Mouse (Mus musculus): ENCODE results near the gene Vwa3a. TPM values are rescaled to one million over a fixed set of nuclear protein-coding genes. Genes with fewer than 3 reads are reported as not detected.
"Not testable (repeated sequence)": the region's sequence is repeated elsewhere in the genome, so short reads cannot be mapped to it uniquely, and the experiment has no call there.

Gene Vwa3a
- polyA plus RNA-seq, 1 experiment from 2014 or later, result 2.3 TPM

DNA sequence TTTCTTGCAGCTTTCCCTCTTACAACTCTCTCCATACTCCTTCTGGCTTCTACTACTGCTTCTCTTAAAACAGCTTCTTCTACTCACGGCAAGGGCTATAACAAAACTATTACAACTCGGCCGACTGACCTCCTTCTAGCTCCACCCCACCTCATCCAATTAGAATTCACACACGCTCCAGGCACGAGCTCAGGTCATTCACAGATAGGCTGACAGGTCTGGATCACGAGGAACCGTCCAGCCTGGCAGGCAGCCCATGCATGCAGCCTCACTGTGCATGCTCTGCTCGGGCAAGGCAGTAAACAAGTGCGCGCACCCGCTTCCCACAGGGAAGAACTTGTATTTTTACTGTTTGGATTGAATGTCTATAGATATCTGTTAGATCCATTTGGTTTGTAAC lies 25.2 kb upstream of the Vwa3a start:
- H3K27ac ChIP-seq (ENCODE audit: low read length); H3K4me2 ChIP-seq (ENCODE audit: low read depth, low read length); ATAC-seq (ENCODE audit: low read depth): not testable (repeated sequence)

DNA sequence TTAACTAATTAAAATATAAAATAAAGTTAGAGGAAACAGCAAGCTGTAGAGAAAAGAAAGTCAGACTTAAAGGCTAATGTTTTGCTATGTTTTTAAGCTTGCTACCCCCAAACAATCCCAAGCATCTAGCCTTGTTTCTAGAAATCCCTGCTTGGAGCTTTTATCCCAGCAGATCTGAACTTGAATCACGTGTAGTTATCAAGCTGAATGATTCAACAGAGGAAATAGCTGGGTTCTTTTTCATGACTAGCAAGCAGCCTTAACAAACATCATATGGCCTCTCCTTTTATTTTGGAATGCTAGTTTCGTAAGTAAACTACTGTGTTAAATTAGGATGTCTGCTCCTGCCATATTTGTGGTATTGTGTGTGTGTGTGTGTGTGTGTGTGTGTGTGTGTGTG lies 21.9 kb upstream of the Vwa3a start:
- no peak overlapping the region for H3K4me3 ChIP-seq (ENCODE audit: low read length)
- H3K4me1 ChIP-seq (replicated peaks; ENCODE audit: control insufficient read depth, insufficient read depth, low read length), result no peaks in the 10 kb centered on the region
- no peak overlapping the region for H3K4me2 ChIP-seq (ENCODE audit: low read depth, low read length)
- H3K9ac ChIP-seq (ENCODE audit: low read length), result no peak overlapping the region
- H3K9me3 ChIP-seq (ENCODE audit: control insufficient read depth, low read length), result no peaks in the 10 kb centered on the region
- H3K27ac ChIP-seq (ENCODE audit: low read length), result no peak overlapping the region
- no peaks in the 10 kb centered on the region for H3K27me3 ChIP-seq (ENCODE audit: control insufficient read depth, insufficient read depth, low read depth, low read length)
- no peaks in the 10 kb centered on the region for H3K36me3 ChIP-seq (ENCODE audit: control insufficient read depth, insufficient read depth, low read length)
- 72% methylated on average over 2 of the region's 2 CpGs for WGBS
- ATAC-seq (ENCODE audit: low read depth), result no peak

More for the DNA sequence above, 25.2 kb upstream of the Vwa3a start:
- not testable (repeated sequence) for H3K9ac ChIP-seq (ENCODE audit: low read length); H3K9me3 ChIP-seq (ENCODE audit: control insufficient read depth, low read length); H3K36me3 ChIP-seq (ENCODE audit: control insufficient read depth, insufficient read depth, low read length); H3K4me3 ChIP-seq (ENCODE audit: low read length); H3K4me1 ChIP-seq (replicated peaks; ENCODE audit: control insufficient read depth, insufficient read depth, low read length); H3K27me3 ChIP-seq (ENCODE audit: control insufficient read depth, insufficient read depth, low read depth, low read length)
- WGBS, result 86% methylated on average over 11 of the region's 11 CpGs

DNA sequence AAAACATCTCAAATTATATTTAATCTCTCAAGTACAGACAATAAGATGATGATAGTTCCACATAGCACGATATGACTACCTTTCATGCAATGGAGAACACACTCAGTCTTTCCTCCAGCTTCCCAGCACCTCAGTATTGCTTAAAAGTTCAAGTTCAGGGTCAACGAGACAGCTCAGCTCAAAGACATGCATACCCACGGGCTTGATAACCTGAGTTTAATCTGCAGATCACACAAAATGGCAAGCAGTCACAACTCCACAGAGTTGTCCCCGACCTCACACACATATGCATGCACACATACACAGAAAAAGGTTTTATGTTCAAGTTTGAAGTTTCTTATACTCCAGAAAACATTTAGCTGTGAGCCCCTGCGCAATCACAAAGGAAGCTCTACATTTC lies 18.1 kb upstream of the Vwa3a start:
- 75% methylated on average over 5 of the region's 5 CpGs for WGBS
- ATAC-seq (ENCODE audit: low read depth), result no peak
- Histone ChIP-seq H3K4me3 (ENCODE audit: low read length) (no peak overlapping the region), H3K4me1 (replicated peaks; ENCODE audit: control insufficient read depth, insufficient read depth, low read length) (no peaks in the 10 kb centered on the region), H3K9ac (ENCODE audit: low read length) (no peak overlapping the region), H3K4me2 (ENCODE audit: low read depth, low read length) (no peak overlapping the region), H3K9me3 (ENCODE audit: control insufficient read depth, low read length) (no peaks in the 10 kb centered on the region), H3K36me3 (ENCODE audit: control insufficient read depth, insufficient read depth, low read length) (no peaks in the 10 kb centered on the region), H3K27me3 (ENCODE audit: control insufficient read depth, insufficient read depth, low read depth, low read length) (no peaks in the 10 kb centered on the region), H3K27ac (ENCODE audit: low read length) (no peak overlapping the region)

DNA sequence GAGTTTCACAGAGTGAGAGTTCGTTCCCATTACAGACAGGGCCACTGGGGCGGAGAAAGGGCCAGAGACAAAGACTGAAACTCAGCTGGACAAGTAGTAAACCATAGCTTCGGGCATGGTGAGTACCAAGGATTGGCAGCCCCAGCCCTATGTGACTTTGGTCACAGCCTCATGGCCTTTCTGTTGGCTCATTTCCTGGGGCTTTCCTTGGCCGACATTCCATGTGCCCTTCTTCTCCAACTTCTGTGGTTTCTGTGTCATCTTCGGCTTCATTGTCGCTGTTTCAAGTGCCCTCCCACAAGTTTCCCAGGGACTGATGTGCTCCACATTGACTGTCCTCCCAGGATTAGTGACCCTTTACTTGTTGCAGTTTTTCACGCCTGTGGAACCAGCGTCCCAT lies 17.7 kb upstream of the Vwa3a start:
- H3K9ac ChIP-seq (ENCODE audit: low read length), result no peak overlapping the region
- no peak for ATAC-seq (ENCODE audit: low read depth)
- H3K4me2 ChIP-seq (ENCODE audit: low read depth, low read length), result no peak overlapping the region
- no peak overlapping the region for H3K4me3 ChIP-seq (ENCODE audit: low read length)
- no peak overlapping the region for H3K27ac ChIP-seq (ENCODE audit: low read length)
- H3K4me1 ChIP-seq (replicated peaks; ENCODE audit: control insufficient read depth, insufficient read depth, low read length), result no peaks in the 10 kb centered on the region
- no peaks in the 10 kb centered on the region for H3K36me3 ChIP-seq (ENCODE audit: control insufficient read depth, insufficient read depth, low read length)
- H3K9me3 ChIP-seq (ENCODE audit: control insufficient read depth, low read length), result no peaks in the 10 kb centered on the region
- H3K27me3 ChIP-seq (ENCODE audit: control insufficient read depth, insufficient read depth, low read depth, low read length), result no peaks in the 10 kb centered on the region
- 89% methylated on average over 8 of the region's 8 CpGs for WGBS

DNA sequence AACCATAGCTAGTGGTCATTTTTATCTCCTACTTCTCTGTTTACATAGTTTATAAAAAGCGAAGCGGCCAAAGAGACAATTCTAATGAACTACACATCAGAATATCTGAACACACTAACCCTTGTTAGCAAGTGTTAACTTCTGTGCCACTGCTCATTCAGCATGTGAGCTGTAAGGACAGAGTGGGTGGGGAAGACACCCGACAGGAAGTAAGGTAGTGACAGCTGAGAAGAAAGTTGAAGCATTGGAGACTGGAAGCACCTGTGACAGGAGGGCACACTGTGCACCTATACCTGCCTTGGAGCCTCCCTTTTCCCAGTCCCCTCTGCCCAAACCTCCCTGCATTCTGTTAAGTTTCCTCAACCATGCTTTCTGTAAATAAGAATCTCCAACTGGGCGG lies 17.1 kb upstream of the Vwa3a start:
- Histone ChIP-seq H3K27me3 (ENCODE audit: control insufficient read depth, insufficient read depth, low read depth, low read length) (no peaks in the 10 kb centered on the region), H3K4me1 (replicated peaks; ENCODE audit: control insufficient read depth, insufficient read depth, low read length) (no peaks in the 10 kb centered on the region), H3K36me3 (ENCODE audit: control insufficient read depth, insufficient read depth, low read length) (no peaks in the 10 kb centered on the region), H3K4me2 (ENCODE audit: low read depth, low read length) (no peak overlapping the region), H3K27ac (ENCODE audit: low read length) (no peak overlapping the region), H3K9ac (ENCODE audit: low read length) (no peak overlapping the region), H3K4me3 (ENCODE audit: low read length) (no peak overlapping the region), H3K9me3 (ENCODE audit: control insufficient read depth, low read length) (no peaks in the 10 kb centered on the region)
- no peak for ATAC-seq (ENCODE audit: low read depth)
- WGBS, result 80% methylated on average over 4 of the region's 4 CpGs

DNA sequence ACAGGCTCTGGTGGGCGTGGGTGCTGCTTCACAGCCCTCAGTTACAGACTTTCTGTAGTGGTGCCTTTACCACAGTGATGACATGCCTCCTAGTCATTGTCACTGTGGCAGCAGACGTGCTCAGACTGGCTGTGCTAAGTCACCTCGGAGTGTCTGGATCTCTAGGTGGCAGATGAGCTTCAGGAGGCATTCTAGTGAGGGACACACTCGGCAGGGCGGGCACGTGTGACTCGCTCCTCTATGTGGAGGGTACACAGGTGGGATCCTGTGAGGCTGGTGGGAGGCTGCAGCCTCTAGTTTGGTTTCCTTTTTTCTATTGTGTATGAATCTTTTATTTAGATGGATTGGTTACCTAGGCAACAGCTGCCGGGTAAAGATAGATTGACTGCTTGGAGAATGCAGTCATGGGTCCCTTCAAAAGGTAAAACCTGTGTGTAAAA lies 16.3 kb upstream of the Vwa3a start:
- no peaks in the 10 kb centered on the region for H3K36me3 ChIP-seq (ENCODE audit: control insufficient read depth, insufficient read depth, low read length)
- H3K4me1 ChIP-seq (replicated peaks; ENCODE audit: control insufficient read depth, insufficient read depth, low read length), result no peaks in the 10 kb centered on the region
- ATAC-seq (ENCODE audit: low read depth), result no peak
- H3K4me2 ChIP-seq (ENCODE audit: low read depth, low read length), result no peak overlapping the region
- no peaks in the 10 kb centered on the region for H3K27me3 ChIP-seq (ENCODE audit: control insufficient read depth, insufficient read depth, low read depth, low read length)
- H3K4me3 ChIP-seq (ENCODE audit: low read length), result no peak overlapping the region
- H3K9me3 ChIP-seq (ENCODE audit: control insufficient read depth, low read length), result no peaks in the 10 kb centered on the region
- 74% methylated on average over 8 of the region's 8 CpGs for WGBS
- H3K9ac ChIP-seq (ENCODE audit: low read length), result no peak overlapping the region
- H3K27ac ChIP-seq (ENCODE audit: low read length), result no peak overlapping the region

DNA sequence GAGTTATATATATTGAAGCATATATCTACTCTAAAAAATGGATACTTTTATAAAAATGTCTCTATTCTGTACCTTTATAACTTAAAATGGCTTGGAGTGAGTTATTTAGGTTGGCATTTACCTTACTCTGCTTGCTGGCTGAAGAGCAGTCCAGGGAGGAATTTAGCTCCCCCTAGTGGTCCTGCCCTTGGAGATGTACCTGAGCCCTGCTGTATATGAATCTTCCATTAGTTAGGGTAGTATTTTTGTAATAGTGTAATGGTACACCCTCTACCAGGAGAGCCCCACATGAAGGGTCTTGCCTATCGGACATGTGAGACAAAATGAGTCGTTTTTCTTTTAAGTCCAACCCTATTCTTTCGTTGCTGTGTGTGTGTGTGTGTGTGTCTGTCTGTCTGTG lies 11.5 kb upstream of the Vwa3a start:
- H3K27ac ChIP-seq (ENCODE audit: low read length), result no peak overlapping the region

DNA sequence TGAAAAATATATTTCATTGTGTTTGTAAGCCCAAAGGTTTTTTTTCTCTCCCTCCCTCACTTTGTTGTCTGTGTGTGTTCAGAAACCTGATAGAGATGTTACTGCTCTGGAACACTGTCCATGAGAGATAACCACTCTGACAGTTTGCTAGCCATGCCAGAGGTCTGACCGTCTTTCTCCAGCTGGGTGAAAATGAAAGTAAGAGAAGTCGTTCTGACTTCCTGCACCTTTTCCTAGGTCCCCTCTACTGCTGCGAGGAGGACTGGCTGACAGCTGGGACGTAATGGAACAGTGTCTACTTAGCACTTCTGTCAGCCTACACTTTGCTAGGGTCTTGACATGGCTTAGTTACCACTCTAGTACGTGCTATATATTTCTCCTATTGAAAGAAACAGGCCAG lies 9.5 kb upstream of the Vwa3a start:
- Histone ChIP-seq H3K27ac (ENCODE audit: low read length) (no peak overlapping the region), H3K4me3 (ENCODE audit: low read length) (no peak overlapping the region)

More for the DNA sequence above, 11.5 kb upstream of the Vwa3a start:
- no peaks in the 10 kb centered on the region; the same call in 1 of the 2 replicates for H3K4me1 ChIP-seq (replicated peaks; ENCODE audit: control insufficient read depth, insufficient read depth, low read length)
- no peak overlapping the region for H3K4me3 ChIP-seq (ENCODE audit: low read length)
- peaks cover 3% of the 10 kb centered on the region; the same call in 1 of the 2 replicates for H3K36me3 ChIP-seq (ENCODE audit: control insufficient read depth, insufficient read depth, low read length)
- no peak overlapping the region for H3K9ac ChIP-seq (ENCODE audit: low read length)
- 75% methylated on average over 3 of the region's 3 CpGs for WGBS
- no peak overlapping the region for H3K4me2 ChIP-seq (ENCODE audit: low read depth, low read length)
- no peak for ATAC-seq (ENCODE audit: low read depth)
- no peaks in the 10 kb centered on the region for H3K9me3 ChIP-seq (ENCODE audit: control insufficient read depth, low read length)
- no peaks in the 10 kb centered on the region for H3K27me3 ChIP-seq (ENCODE audit: control insufficient read depth, insufficient read depth, low read depth, low read length)

DNA sequence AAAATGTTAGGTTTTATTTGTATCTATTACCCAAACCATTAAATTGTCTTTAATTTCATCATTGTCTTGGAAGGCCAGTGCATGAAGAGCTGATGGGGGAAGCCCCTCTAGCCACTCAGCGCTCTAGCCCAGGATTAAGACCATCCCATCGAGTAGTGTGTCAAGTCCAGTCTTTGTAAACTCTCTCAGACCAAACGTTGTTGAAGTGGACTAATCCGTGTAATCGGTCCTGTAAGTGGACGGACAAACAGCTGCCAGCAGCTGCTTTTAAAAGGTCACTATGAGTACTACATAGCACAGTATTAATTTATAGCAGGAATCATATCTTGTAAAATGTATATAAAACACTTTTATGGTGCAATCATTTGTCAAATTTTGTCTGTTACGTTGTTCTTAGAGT lies 6.2 kb upstream of the Vwa3a start:
- no peak overlapping the region for H3K4me2 ChIP-seq (ENCODE audit: low read depth, low read length)
- no peaks in the 10 kb centered on the region for H3K27me3 ChIP-seq (ENCODE audit: control insufficient read depth, insufficient read depth, low read depth, low read length)
- peak overlapping the region; percentile 55 for H3K27ac ChIP-seq (ENCODE audit: low read length)
- WGBS, result 41% methylated on average over 7 of the region's 7 CpGs
- H3K4me3 ChIP-seq (ENCODE audit: low read length), result no peak overlapping the region
- no peaks in the 10 kb centered on the region for H3K9me3 ChIP-seq (ENCODE audit: control insufficient read depth, low read length)
- no peak overlapping the region for H3K9ac ChIP-seq (ENCODE audit: low read length)
- ATAC-seq (ENCODE audit: low read depth), result peak; percentile 90
- H3K4me1 ChIP-seq (replicated peaks; ENCODE audit: control insufficient read depth, insufficient read depth, low read length), result peaks cover 3% of the 10 kb centered on the region; the same call in 1 of the 2 replicates
- H3K36me3 ChIP-seq (ENCODE audit: control insufficient read depth, insufficient read depth, low read length), result peaks cover 3% of the 10 kb centered on the region; the same call in 1 of the 2 replicates

More for the DNA sequence above, 9.5 kb upstream of the Vwa3a start:
- Histone ChIP-seq H3K4me1 (replicated peaks; ENCODE audit: control insufficient read depth, insufficient read depth, low read length) (peaks cover 3% of the 10 kb centered on the region; the same call in 1 of the 2 replicates), H3K36me3 (ENCODE audit: control insufficient read depth, insufficient read depth, low read length) (peaks cover 3% of the 10 kb centered on the region; the same call in 1 of the 2 replicates), H3K9me3 (ENCODE audit: control insufficient read depth, low read length) (no peaks in the 10 kb centered on the region), H3K9ac (ENCODE audit: low read length) (no peak overlapping the region), H3K4me2 (ENCODE audit: low read depth, low read length) (no peak overlapping the region), H3K27me3 (ENCODE audit: control insufficient read depth, insufficient read depth, low read depth, low read length) (no peaks in the 10 kb centered on the region)
- WGBS, result 66% methylated on average over 5 of the region's 5 CpGs
- no peak for ATAC-seq (ENCODE audit: low read depth)

DNA sequence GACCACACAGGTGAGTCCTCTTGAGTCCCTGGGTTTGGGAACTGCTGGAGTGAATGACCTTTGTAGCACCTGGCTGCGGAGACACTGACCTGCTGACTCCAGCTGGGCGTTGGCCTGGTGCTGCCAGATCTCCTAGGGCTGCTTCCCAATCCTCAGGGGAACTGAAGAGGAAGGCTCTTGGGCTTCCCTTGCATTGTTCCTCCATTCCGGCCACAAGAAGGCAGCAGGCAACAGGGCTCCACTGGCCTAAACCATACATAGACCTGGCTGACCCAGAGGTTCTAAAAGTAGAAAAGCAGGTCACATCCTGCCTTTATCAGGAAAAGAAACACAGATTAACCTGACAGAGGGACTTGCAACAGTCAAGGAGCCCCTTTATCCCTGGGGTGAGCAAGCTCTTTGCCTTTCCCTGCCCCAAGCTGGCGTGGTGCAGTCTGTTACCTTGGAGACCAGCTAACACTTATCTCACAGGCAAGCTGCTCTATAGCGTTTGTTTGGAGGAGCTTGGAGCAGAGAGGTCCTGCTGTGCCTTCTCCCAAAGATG lies 512 bp downstream of the Vwa3a start:
- Histone ChIP-seq H3K36me3 (ENCODE audit: control insufficient read depth, insufficient read depth, low read length) (no peaks in the 10 kb centered on the region), H3K4me2 (ENCODE audit: low read depth, low read length) (no peak overlapping the region), H3K4me1 (replicated peaks; ENCODE audit: control insufficient read depth, insufficient read depth, low read length) (peaks cover 6% of the 10 kb centered on the region), H3K9me3 (ENCODE audit: control insufficient read depth, low read length) (no peaks in the 10 kb centered on the region), H3K9ac (ENCODE audit: low read length) (no peak overlapping the region), H3K27ac (ENCODE audit: low read length) (0 out of 2 replicates have a peak overlapping the region, but pooled peaks have one; percentile 15), H3K27me3 (ENCODE audit: control insufficient read depth, insufficient read depth, low read depth, low read length) (no peaks in the 10 kb centered on the region), H3K4me3 (ENCODE audit: low read length) (no peak overlapping the region)
- WGBS, result 6% methylated on average over 5 of the region's 5 CpGs
- peak; percentile 79 for ATAC-seq (ENCODE audit: low read depth)

All from lung, embryonic 16.5 days (tissue).